Mouse (Mus musculus) brain, embryonic 14.5 days (tissue): ENCODE measurements around the gene Rhob.

ENCODE experiments used
- CTCF ChIP-seq: fragments of 200-500 bp; IDR thresholded peaks from 2 replicates; pipeline ENCODE4 v1.5.1; 2012; ENCODE audit warnings: inconsistent platforms, mild to moderate bottlenecking, moderate library complexity, borderline replicate concordance; ENCODE audit not compliant: insufficient read depth, insufficient read length; ENCODE audit errors: extremely low read depth
- POLR2A ChIP-seq: fragments of 200-500 bp; IDR thresholded peaks from 2 replicates; pipeline ENCODE4 v1.6.1; 2012; ENCODE audit warnings: mild to moderate bottlenecking, inconsistent platforms, borderline replicate concordance; ENCODE audit not compliant: poor library complexity, insufficient read depth, insufficient read length, severe bottlenecking; ENCODE audit errors: extremely low read depth

GRCm38 (mm10) chr12:8497314-8497706 lies 2.5 kb downstream of the Rhob start:
- TF ChIP-seq CTCF (no peak), POLR2A (no peak)
